Mouse (Mus musculus) gastrocnemius, postnatal 14 days (tissue): ENCODE measurements around the gene Cyp2c40. TPM values are rescaled to one million over a fixed set of nuclear protein-coding genes. Genes with fewer than 3 reads are reported as not detected.
"Not testable (repeated sequence)": the region's sequence is repeated elsewhere in the genome, so short reads cannot be mapped to it uniquely, and the experiment has no call there.

Experiments used
- DNase-seq: peaks from one replicate; pipeline ENCODE4 v3.0.0; 2021; ENCODE audit warnings: mixed read lengths
- intact Hi-C: fragments of 180-260 bp; cut with DNase I; formaldehyde crosslinking; loops from one replicate; pipeline ENCODE4 v1.15.1; 2025; ENCODE audit warnings: low total_unique reads
- long read RNA-seq, 2 experiments: library from polyadenylated mRNA; stranded (forward); transcript quantifications; one replicate each; pipeline ENCODE4 v2.0.0; 2021
- total RNA-seq, 2 experiments: library from RNA; stranded (reverse); gene quantifications; 2 replicates each; pipeline ENCODE4 v1.2.3; 2021

Gene Cyp2c40
- not detected for total RNA-seq
- long read RNA-seq, experiment 1: 0 reads
- long read RNA-seq, experiment 2: 0 reads

DNA sequence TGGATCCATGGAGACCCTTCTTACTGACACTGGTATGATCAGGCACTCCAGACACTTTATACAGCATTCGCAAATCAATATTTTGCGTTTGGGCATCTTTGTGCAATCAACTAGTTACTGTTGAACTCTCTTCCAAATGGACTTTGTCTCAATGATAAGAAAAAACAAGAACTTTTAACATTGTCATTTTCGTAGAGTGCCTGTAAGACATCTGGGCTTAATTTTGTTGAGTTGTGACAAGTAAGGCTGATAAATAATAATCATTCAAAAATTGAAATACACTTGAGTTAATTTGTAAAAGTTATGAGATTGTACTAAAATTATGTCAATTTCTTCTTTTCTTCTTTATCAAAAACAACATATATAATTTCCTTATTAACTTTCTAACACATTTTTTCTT is at the start of gene Cyp2c40:
Cyp2c40 (minus strand) TSS at position 101 of the 400 bp plus-strand sequence.
- intact Hi-C loops, DNase-seq: not testable (repeated sequence)

- intact Hi-C loops, DNase-seq: not testable (repeated sequence)
Measured at GRCm38 (mm10) chr19:39820931-39821330, 8.3 kb upstream of the Cyp2c40 start.

GRCm38 (mm10) chr19:39816400-39816799 is 3.8 kb upstream of the Cyp2c40 start:
- intact Hi-C loops, DNase-seq: not testable (repeated sequence)

DNA sequence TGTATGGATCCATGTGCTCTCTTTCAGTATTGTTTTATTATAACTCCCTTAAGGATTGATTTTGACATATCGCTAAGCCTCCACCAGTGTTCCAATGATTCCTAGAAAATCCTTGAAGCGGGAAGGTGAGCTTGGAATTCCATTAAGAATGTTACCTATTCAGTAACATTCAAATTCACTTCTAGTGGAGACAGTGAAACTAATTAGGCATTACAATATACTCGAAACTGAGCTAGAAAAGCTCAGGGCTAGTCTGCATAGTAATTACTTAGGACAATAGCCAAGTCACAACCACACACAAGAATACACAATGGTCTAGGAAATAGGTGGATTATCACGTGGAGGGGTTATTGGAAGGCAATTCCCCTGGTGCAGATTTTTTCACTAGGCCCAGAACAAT is 3.4 kb upstream of the Cyp2c40 start:
- intact Hi-C loops, DNase-seq: not testable (repeated sequence)

DNA sequence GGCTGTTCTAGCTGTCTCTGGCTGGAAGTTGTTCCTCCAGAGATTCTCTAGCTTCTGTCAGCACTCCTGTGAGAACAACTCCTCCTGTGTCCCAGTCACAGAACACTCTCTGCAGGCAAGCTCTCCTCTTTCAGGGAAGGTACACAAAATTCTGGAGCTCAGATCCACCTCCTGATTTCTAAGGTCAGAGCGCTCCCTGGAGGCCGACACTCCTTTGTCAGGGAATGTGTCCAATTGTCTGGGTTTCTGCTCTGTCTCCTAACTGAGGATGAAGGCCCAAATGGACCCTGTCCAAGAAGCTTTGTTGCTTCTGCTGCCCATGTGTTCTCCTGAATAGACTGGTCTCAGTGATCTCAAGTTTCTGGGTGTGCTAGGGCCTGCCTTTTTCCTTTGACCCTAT is 27.2 kb downstream of the Cyp2c40 start:
- intact Hi-C loops: not testable (repeated sequence)

DNA sequence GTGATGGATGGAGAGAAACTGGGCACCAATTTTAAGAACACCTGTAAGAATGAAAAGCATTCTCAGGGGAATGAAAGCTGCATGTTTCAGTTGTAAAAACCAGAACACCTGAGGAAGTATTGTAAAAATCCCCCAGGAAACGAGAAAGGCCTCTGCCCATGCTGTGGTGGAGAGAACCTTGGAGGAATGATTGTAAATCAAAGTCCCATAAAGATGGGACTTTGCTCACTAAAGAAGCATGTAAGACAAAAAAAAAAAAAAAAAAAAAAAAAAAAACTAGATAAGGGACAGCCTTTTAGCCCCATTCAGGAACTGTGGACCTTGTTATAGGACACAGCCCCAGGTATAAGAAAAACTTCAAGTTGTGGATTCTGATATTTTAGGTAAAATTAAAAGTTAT is 67.3 kb downstream of the Cyp2c40 start:
- intact Hi-C loops: no loop called here

More for the DNA sequence above, 27.2 kb downstream of the Cyp2c40 start:
- not testable (repeated sequence) for DNase-seq

GRCm38 (mm10) chr19:39744361-39744760 is 68.3 kb downstream of the Cyp2c40 start:
- intact Hi-C loops, DNase-seq: not testable (repeated sequence)

More for the DNA sequence above, 67.3 kb downstream of the Cyp2c40 start:
- no peak for DNase-seq

GRCm38 (mm10) chr19:39740920-39741319 is 71.7 kb downstream of the Cyp2c40 start, which contains the start of gene Cyp2c68:
Gene Cyp2c68, minus strand, starts transcription at chr19:39741054.
- no peak for DNase-seq
- intact Hi-C loops: no loop called here

Other genes starting within 250 kb of the Cyp2c40 start
- gene Cyp2c67, start 163.8 kb downstream of the Cyp2c40 start, total RNA-seq: not detected
- not detected for gene Cyp2c68, start 71.8 kb downstream of the Cyp2c40 start, total RNA-seq
- not detected for gene Cyp2c69, start 74.0 kb upstream of the Cyp2c40 start, total RNA-seq
- gene Cyp2c37, start 179.6 kb upstream of the Cyp2c40 start, total RNA-seq: not detected